Mouse (Mus musculus) bone marrow macrophage, adult 2 months (primary cell): ENCODE results near the gene Usp12.

Experiments used
- CTCF ChIP-seq: IDR thresholded peaks from 2 replicates; pipeline ENCODE4 v1.5.1; 2012; ENCODE audit warnings: low read depth, mild to moderate bottlenecking, low read length, moderate library complexity
- POLR2A ChIP-seq: IDR thresholded peaks from 2 replicates; pipeline ENCODE4 v1.6.1; 2012; ENCODE audit warnings: mild to moderate bottlenecking, low read depth, low read length, borderline replicate concordance

DNA sequence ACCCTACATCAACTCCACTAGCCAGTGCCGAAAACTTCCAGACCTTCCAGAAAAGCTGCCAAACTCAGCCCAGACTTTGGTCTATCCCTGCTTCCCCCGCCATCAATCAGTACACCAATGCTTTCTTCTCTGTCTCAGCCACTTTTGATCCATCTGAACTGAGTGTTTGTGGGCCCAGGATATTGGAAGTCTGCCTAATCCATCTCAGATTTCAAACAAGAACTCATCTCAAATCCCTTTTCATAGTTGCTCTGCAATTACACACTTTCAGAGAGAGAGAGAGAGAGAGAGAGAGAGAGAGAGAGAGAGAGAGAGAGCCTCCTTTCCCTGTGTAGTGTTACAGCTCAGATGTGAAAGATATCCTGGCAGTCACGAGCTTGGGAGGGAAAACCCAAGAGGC is 85.4 kb downstream of the Usp12 start:
- TF ChIP-seq POLR2A (no peak), CTCF (no peak)
